Mouse (Mus musculus) lung, postnatal 0 days (tissue): ENCODE measurements around the gene Nr1h2. TPM values are rescaled to one million over a fixed set of nuclear protein-coding genes. Genes with fewer than 3 reads are reported as not detected.

Experiments used
- ATAC-seq: fragments of 200-750 bp; cut with Nextera tagmentation; 2 replicates; pipeline ENCODE4 v1.8.0; 2017; ENCODE audit warnings: moderate library complexity
- DNase-seq: peaks from one replicate; pipeline ENCODE4 v3.0.0-alpha.2; 2016; ENCODE audit warnings: low spot score
- H3K27ac ChIP-seq: fragments of 300-500 bp; sonication (generic); 2 replicates; pipeline ENCODE4 v1.5.1; 2014; ENCODE audit warnings: antibody characterized with exemption, mild to moderate bottlenecking, low read length, mixed read lengths
- H3K27me3 ChIP-seq: fragments of 300-500 bp; sonication (generic); replicated peaks from 2 replicates; pipeline ENCODE4 v1.6.1; 2014; ENCODE audit warnings: low read length, mixed read lengths; ENCODE audit not compliant: insufficient read depth
- H3K36me3 ChIP-seq: fragments of 300-500 bp; sonication (generic); 2 replicates; pipeline ENCODE4 v1.6.1; 2014; ENCODE audit warnings: low read length, mixed read lengths; ENCODE audit not compliant: insufficient read depth
- H3K4me1 ChIP-seq: fragments of 300-500 bp; sonication (generic); 2 replicates; pipeline ENCODE4 v1.6.1; 2014; ENCODE audit warnings: antibody characterized with exemption, low read depth, low read length, mixed read lengths; ENCODE audit not compliant: insufficient read depth
- H3K4me2 ChIP-seq: fragments of 300-500 bp; sonication (generic); replicated peaks from 2 replicates; pipeline ENCODE4 v1.6.1; 2014; ENCODE audit warnings: low read depth, mild to moderate bottlenecking, low read length, moderate library complexity, mixed read lengths
- H3K4me3 ChIP-seq: fragments of 300-500 bp; sonication (generic); 2 replicates; pipeline ENCODE4 v1.5.1; 2014; ENCODE audit warnings: low read depth, low read length
- H3K9ac ChIP-seq: fragments of 300-500 bp; sonication (generic); replicated peaks from 2 replicates; pipeline ENCODE4 v1.6.1; 2014; ENCODE audit warnings: low read depth, mild to moderate bottlenecking
- H3K9me3 ChIP-seq: fragments of 300-500 bp; sonication (generic); 2 replicates; pipeline ENCODE4 v1.6.1; 2016; ENCODE audit warnings: low read length, mixed read lengths
- CTCF ChIP-seq: IDR thresholded peaks from 2 replicates; pipeline ENCODE4 v1.5.1; 2016; ENCODE audit warnings: antibody characterized with exemption, mild to moderate bottlenecking
- EP300 ChIP-seq: IDR thresholded peaks from 2 replicates; pipeline ENCODE4 v1.6.1; 2016; ENCODE audit warnings: antibody characterized with exemption, mild to moderate bottlenecking, control low read depth
- WGBS: fragments of 180-500 bp; shearing (Covaris S2); extraction: QIAGEN DNeasy Blood & Tissue Kit; methylation state at CpG from one replicate; pipeline ENCODE4 v1.1.7; 2014; 5-methylcytosine and 5-hydroxymethylcytosine counted together
- polyA plus RNA-seq: library from polyadenylated mRNA; unstranded; fragments of >200 nt; fragmentation: Nextera tagmentation; extraction: Ambion mirVana; gene quantifications from 2 replicates; pipeline ENCODE4 v1.2.1, GENCODE M21; 2015

The Nr1h2 gene
- polyA plus RNA-seq, 1 experiment from 2014 or later: 84.3 TPM

DNA sequence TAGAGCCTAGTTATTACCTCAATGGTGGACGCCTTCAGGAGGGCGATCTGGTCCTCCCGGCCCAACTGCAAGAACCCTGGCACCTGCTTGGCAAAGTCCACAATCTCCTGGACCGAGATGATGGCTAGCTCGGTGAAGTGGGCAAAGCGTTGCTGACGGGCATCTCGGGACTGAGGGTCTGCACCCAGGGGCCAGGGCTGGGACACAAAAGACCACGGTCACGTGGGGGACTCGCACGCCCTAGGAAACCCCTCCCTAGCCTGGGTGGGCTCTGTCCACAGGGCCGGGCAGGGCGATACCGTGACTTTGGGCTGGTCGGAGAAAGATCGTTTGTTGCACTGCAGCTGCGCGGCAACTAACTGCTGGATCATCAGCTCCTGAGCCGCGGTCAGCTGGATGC is 2.5 kb downstream of the Nr1h2 start:
- H3K4me3 ChIP-seq: no peak overlapping the region
- no peaks in the 10 kb centered on the region for H3K9me3 ChIP-seq
- no peak overlapping the region for H3K4me2 ChIP-seq
- 93% methylated on average over 21 of the region's 21 CpGs for WGBS
- H3K9ac ChIP-seq: no peak overlapping the region
- DNase-seq (no peak), ATAC-seq (no peak)
- TF ChIP-seq EP300 (no peak), CTCF (no peak)
- peaks cover 7% of the 10 kb centered on the region; the same call in 1 of the 2 replicates for H3K4me1 ChIP-seq
- no peaks in the 10 kb centered on the region for H3K27me3 ChIP-seq
- H3K27ac ChIP-seq: no peak overlapping the region
- peaks cover 17% of the 10 kb centered on the region for H3K36me3 ChIP-seq

DNA sequence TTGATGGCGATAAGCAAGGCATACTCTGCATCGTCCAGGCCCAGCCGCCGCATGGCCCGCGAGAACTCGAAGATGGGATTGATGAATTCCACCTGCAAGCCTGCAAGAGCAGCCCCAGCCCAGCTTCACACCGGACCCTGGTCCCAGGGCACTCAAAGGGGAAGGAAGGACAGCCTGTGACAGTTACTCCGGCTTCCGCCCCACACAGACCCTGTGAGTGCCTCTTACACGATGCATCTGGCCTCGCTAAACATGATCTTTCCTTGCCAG is 3.4 kb downstream of the Nr1h2 start:
- Histone ChIP-seq H3K36me3 (peaks cover 17% of the 10 kb centered on the region), H3K27ac (no peak overlapping the region), H3K27me3 (no peaks in the 10 kb centered on the region), H3K4me1 (peaks cover 7% of the 10 kb centered on the region; the same call in 1 of the 2 replicates), H3K9me3 (no peaks in the 10 kb centered on the region), H3K4me3 (no peak overlapping the region), H3K4me2 (no peak overlapping the region), H3K9ac (no peak overlapping the region)
- TF ChIP-seq EP300 (no peak), CTCF (no peak)
- no peak for ATAC-seq
- WGBS: 96% methylated on average over 12 of the region's 12 CpGs
- no peak for DNase-seq

DNA sequence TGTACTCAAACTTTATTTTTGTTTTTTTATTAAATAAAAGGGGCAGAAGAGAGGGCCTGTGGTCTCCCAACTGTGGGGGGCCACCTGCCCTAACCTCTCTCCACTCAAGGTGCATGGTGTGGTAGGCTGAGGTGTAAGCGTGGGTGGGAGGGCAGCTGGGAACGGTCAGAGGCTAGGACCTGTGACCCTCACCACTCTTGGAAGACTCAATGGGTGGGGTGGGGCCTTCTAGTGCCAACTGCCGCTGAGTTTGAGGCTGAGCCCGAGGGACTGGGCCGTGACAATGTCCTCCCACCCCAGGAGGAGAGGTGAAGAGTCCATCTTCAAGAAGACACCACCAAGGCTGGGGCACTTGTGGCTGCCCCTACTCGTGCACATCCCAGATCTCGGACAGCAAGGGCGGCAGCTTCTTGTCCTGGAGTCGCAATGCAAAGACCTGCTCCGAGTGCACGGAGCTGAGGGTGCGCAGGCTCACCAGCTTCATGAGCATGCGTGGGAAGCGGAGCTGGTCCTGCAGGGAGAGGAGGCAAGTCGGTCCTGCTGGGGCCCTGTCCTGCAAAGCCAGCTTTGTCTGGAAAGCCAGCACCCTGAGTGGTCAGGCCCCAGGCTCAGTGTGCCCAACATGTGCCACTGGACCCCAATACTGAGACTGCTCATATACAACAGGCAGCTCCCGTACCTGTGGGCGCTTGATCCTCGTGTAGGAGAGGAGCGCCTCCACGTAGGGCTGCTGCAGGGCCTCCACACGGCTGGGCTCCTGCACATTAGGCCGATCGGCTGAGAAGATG is 3.9 kb downstream of the Nr1h2 start:
- TF ChIP-seq EP300 (no peak), CTCF (no peak)
- Histone ChIP-seq H3K9ac (no peak overlapping the region), H3K27me3 (no peaks in the 10 kb centered on the region), H3K9me3 (no peaks in the 10 kb centered on the region), H3K4me3 (no peak overlapping the region), H3K36me3 (peaks cover 17% of the 10 kb centered on the region), H3K4me2 (no peak overlapping the region), H3K4me1 (peaks cover 7% of the 10 kb centered on the region; the same call in 1 of the 2 replicates), H3K27ac (no peak overlapping the region)
- ATAC-seq (no peak), DNase-seq (no peak)
- 90% methylated on average over 23 of the region's 23 CpGs for WGBS

DNA sequence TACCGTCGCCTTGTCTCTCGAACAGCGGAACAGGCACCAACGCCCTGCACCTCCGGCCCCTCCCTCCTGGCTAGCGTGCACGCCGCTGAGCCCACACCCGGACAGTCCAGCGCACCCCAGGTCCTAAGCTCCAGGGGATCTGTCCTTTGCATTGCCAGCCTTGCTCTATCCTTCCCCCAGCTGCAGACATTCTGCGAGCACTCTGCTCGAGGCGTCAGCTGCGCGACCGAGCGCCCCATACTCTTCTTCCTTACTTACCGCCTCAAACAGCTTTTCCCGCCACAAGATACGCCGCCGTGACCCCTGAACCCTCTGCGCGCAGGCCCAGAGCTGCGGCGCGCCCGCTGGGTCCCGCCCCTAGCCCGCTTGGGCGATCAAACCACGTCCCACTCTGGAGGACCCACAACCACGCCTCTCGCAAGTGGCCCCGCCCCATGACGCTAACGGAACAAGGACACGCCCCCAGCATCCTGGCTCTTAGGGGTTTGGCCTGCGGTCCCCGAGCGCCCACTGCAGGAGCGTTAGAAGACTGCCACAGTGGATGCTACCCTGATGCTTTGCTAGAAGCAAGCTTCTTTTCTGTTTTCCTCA is 5.2 kb downstream of the Nr1h2 start, which contains the start of gene Pold1:
Gene Pold1, minus strand, starts transcription at position 353 of the 591 bp plus-strand sequence.
- no peaks in the 10 kb centered on the region for H3K9me3 ChIP-seq
- peak within 1 kb of the TSS; percentile 27; the same call in 1 of the 2 replicates for H3K9ac ChIP-seq
- H3K4me2 ChIP-seq: peak within 1 kb of the TSS; percentile 81
- peak; percentile 96 for ATAC-seq
- DNase-seq: peak; percentile 99
- WGBS: under 1% methylated on average over 40 of the region's 43 CpGs
- H3K4me3 ChIP-seq: peak within 1 kb of the TSS; percentile 58
- TF ChIP-seq EP300: no peak
- peak; percentile 98 for TF ChIP-seq CTCF
- peaks cover 17% of the 10 kb centered on the region for H3K36me3 ChIP-seq
- H3K27me3 ChIP-seq: no peaks in the 10 kb centered on the region
- H3K4me1 ChIP-seq: peaks cover 4% of the 10 kb centered on the region; the same call in 1 of the 2 replicates
- H3K27ac ChIP-seq: peak within 1 kb of the TSS; percentile 38

DNA sequence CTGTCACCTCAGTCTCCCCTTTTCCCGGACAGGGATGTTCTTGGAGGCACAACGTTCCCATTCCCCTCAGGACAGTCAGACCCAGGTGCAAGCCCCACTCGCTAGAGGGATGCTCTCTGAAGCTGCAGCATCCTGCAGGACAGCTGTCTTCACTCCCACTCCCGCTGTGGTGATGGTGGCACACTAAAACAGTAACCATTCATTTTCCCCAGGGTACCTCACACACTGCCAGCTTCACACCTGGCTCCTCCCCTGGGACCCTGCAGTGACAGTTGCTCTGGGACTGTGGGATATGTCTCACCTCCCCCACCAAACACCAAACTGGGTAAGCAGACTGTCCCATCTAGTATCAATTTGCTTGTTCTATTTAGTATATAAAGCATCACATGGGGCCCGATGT is 6.0 kb downstream of the Nr1h2 start:
- Histone ChIP-seq H3K27ac (peak overlapping the region; percentile 38; the same call in 1 of the 2 replicates), H3K9me3 (no peaks in the 10 kb centered on the region), H3K4me3 (peak overlapping the region; percentile 58), H3K4me1 (peaks cover 2% of the 10 kb centered on the region; the same call in 1 of the 2 replicates), H3K27me3 (no peaks in the 10 kb centered on the region), H3K9ac (peak overlapping the region; percentile 27; the same call in 1 of the 2 replicates), H3K4me2 (peak overlapping the region; percentile 81), H3K36me3 (peaks cover 17% of the 10 kb centered on the region)
- no peak for DNase-seq
- TF ChIP-seq EP300 (no peak), CTCF (no peak)
- no peak for ATAC-seq
- 14% methylated on average over 5 of the region's 5 CpGs for WGBS

DNA sequence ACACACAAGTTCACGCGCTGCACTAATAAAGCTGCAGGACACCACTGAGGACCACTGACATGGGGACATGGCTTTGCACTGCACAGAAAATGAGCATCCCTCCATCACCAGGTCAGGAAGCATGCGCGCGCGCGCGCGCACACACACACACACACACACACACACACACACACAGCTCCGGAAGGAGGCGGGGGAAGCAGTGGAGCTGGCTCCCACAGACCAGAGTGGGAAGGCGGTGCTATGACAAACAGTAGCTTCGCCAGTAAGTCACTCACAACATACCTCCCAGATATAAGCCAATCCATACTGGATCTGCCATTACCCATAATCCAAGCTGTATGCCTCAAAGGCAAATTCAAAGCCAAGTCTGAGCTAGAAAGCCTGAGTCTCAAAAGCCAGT is 6.7 kb downstream of the Nr1h2 start:
- no peaks in the 10 kb centered on the region; the same call in 1 of the 2 replicates for H3K4me1 ChIP-seq
- no peak overlapping the region for H3K4me3 ChIP-seq
- no peaks in the 10 kb centered on the region for H3K27me3 ChIP-seq
- DNase-seq (no peak), ATAC-seq (no peak)
- no peak overlapping the region for H3K4me2 ChIP-seq
- no peak overlapping the region for H3K9ac ChIP-seq
- 91% methylated on average over 13 of the region's 13 CpGs for WGBS
- TF ChIP-seq EP300 (no peak), CTCF (no peak)
- H3K27ac ChIP-seq: no peak overlapping the region
- H3K9me3 ChIP-seq: no peaks in the 10 kb centered on the region
- peaks cover 13% of the 10 kb centered on the region for H3K36me3 ChIP-seq
